Mouse (Mus musculus) lung, postnatal 0 days (tissue): Measurements from ENCODE around the gene Ttc39d. TPM values are rescaled to one million over a fixed set of nuclear protein-coding genes. Genes with fewer than 3 reads are reported as not detected.
"Not testable (repeated sequence)": the region's sequence is repeated elsewhere in the genome, so short reads cannot be mapped to it uniquely, and the experiment has no call there.

Experiments
- ATAC-seq: fragments of 200-750 bp; cut with Nextera tagmentation; 2 replicates; pipeline ENCODE4 v1.8.0; 2017; ENCODE audit warnings: moderate library complexity
- DNase-seq: peaks from one replicate; pipeline ENCODE4 v3.0.0-alpha.2; 2016; ENCODE audit warnings: low spot score
- H3K27ac ChIP-seq: fragments of 300-500 bp; sonication (generic); 2 replicates; pipeline ENCODE4 v1.5.1; 2014; ENCODE audit warnings: antibody characterized with exemption, mild to moderate bottlenecking, low read length, mixed read lengths
- H3K27me3 ChIP-seq: fragments of 300-500 bp; sonication (generic); replicated peaks from 2 replicates; pipeline ENCODE4 v1.6.1; 2014; ENCODE audit warnings: low read length, mixed read lengths; ENCODE audit not compliant: insufficient read depth
- H3K36me3 ChIP-seq: fragments of 300-500 bp; sonication (generic); 2 replicates; pipeline ENCODE4 v1.6.1; 2014; ENCODE audit warnings: low read length, mixed read lengths; ENCODE audit not compliant: insufficient read depth
- H3K4me1 ChIP-seq: fragments of 300-500 bp; sonication (generic); 2 replicates; pipeline ENCODE4 v1.6.1; 2014; ENCODE audit warnings: antibody characterized with exemption, low read depth, low read length, mixed read lengths; ENCODE audit not compliant: insufficient read depth
- H3K4me2 ChIP-seq: fragments of 300-500 bp; sonication (generic); replicated peaks from 2 replicates; pipeline ENCODE4 v1.6.1; 2014; ENCODE audit warnings: low read depth, mild to moderate bottlenecking, low read length, moderate library complexity, mixed read lengths
- H3K4me3 ChIP-seq: fragments of 300-500 bp; sonication (generic); 2 replicates; pipeline ENCODE4 v1.5.1; 2014; ENCODE audit warnings: low read depth, low read length
- H3K9ac ChIP-seq: fragments of 300-500 bp; sonication (generic); replicated peaks from 2 replicates; pipeline ENCODE4 v1.6.1; 2014; ENCODE audit warnings: low read depth, mild to moderate bottlenecking
- H3K9me3 ChIP-seq: fragments of 300-500 bp; sonication (generic); 2 replicates; pipeline ENCODE4 v1.6.1; 2016; ENCODE audit warnings: low read length, mixed read lengths
- CTCF ChIP-seq: IDR thresholded peaks from 2 replicates; pipeline ENCODE4 v1.5.1; 2016; ENCODE audit warnings: antibody characterized with exemption, mild to moderate bottlenecking
- EP300 ChIP-seq: IDR thresholded peaks from 2 replicates; pipeline ENCODE4 v1.6.1; 2016; ENCODE audit warnings: antibody characterized with exemption, mild to moderate bottlenecking, control low read depth
- WGBS: fragments of 180-500 bp; shearing (Covaris S2); extraction: QIAGEN DNeasy Blood & Tissue Kit; methylation state at CpG from one replicate; pipeline ENCODE4 v1.1.7; 2014; 5-methylcytosine and 5-hydroxymethylcytosine counted together
- polyA plus RNA-seq: library from polyadenylated mRNA; unstranded; fragments of >200 nt; fragmentation: Nextera tagmentation; extraction: Ambion mirVana; gene quantifications from 2 replicates; pipeline ENCODE4 v1.2.1, GENCODE M21; 2015

Gene Ttc39d
- polyA plus RNA-seq, 1 experiment from 2014 or later: 0.19 TPM

DNA sequence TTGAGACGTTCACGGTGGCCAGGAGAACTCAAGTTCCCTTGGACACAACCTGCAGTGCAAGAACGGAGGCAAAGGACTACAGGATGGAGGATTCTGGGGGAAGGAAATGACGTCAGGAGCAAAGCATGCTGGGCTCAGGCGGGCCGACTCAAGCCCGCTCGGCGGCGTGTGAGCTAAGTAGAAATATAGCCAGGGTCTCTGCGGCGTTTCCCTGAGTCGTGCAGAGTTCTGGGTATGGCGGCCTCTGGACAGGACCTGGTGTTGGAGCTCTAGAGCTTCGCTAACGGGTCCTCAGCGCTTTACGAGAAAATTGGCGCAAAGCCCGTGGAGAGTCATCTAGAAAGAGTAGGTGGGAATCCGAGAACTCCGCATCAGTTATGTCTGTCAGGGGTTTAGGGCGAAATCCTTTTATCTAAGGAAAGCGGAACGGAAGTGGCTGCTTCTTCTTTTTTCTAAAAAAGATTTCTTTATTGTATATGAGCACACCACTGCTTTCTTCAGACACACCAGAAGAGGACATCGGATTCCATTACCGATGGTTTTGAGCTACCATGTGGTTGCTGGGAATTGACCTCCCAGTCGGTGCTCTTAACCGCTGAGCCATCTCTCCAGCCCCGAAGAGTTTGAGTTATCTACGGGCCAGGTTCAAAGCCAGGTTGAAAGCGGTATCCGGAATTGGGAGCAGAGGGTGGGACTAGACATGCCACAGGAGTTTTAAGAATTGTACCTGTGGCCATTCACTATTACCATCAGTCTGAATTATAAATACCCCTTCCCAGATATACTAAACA, 17.3 kb downstream of the Ttc39d start, which contains the start of gene Gemin6:
Gene Gemin6 (plus strand): TSS at position 116 of the 791 bp plus-strand sequence.
- no peaks in the 10 kb centered on the region for H3K4me1 ChIP-seq
- no peaks in the 10 kb centered on the region for H3K27me3 ChIP-seq
- peak within 1 kb of the TSS; percentile 56 for H3K4me3 ChIP-seq
- TF ChIP-seq CTCF (no peak), EP300 (no peak)
- WGBS: under 1% methylated on average over 33 of the region's 33 CpGs
- ATAC-seq (peak; percentile 98), DNase-seq (peak; percentile 97)
- peak within 1 kb of the TSS; percentile 66 for H3K4me2 ChIP-seq
- H3K36me3 ChIP-seq: no peaks in the 10 kb centered on the region
- H3K9me3 ChIP-seq: no peaks in the 10 kb centered on the region
- H3K27ac ChIP-seq: peak within 1 kb of the TSS; percentile 77
- H3K9ac ChIP-seq: peak within 1 kb of the TSS; percentile 65

DNA sequence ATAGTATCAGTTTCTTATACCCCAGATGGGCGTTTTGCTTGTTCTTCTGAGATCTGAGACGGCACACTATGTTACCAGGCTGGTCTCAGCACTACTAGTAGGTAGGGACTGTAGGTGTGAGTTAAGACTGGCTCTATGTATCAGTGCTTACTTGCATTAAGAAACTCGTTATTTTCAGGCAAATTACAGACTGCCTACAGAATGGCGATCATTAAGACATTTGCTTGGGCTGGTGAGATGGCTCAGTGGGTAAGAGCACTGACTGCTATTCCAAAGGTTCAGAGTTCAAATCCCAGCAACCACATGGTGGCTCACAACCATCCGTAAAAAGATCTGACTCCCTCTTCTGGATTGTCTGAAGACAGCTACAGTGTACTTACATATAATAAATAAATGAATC, 17.9 kb downstream of the Ttc39d start:
- Histone ChIP-seq H3K4me3 (peak overlapping the region; percentile 56; the same call in 1 of the 2 replicates), H3K4me2 (peak overlapping the region; percentile 66)
- ATAC-seq, H3K9ac ChIP-seq, H3K27me3 ChIP-seq, H3K36me3 ChIP-seq, DNase-seq, H3K4me1 ChIP-seq, H3K9me3 ChIP-seq, H3K27ac ChIP-seq: not testable (repeated sequence)
- 37% methylated on average over 4 of the region's 5 CpGs for WGBS

GRCm38 (mm10) chr17:80229396-80229795, 22.1 kb downstream of the Ttc39d start:
- 59% methylated on average over 2 of the region's 2 CpGs for WGBS
- DNase-seq: no peak

GRCm38 (mm10) chr17:80233844-80234243, 26.6 kb downstream of the Ttc39d start:
- no peak for ATAC-seq
- Histone ChIP-seq H3K4me3 (no peak overlapping the region), H3K27me3 (no peaks in the 10 kb centered on the region), H3K4me1 (no peaks in the 10 kb centered on the region), H3K27ac (no peak overlapping the region), H3K9me3 (no peaks in the 10 kb centered on the region), H3K9ac (no peak overlapping the region), H3K36me3 (0 out of 2 replicates have a peak, but pooled peaks cover 4% of the 10 kb centered on the region), H3K4me2 (no peak overlapping the region)
- DNase-seq: no peak
- WGBS: 93% methylated on average over 5 of the region's 5 CpGs
- TF ChIP-seq EP300 (no peak), CTCF (no peak)

More at GRCm38 (mm10) chr17:80229396-80229795, 22.1 kb downstream of the Ttc39d start:
- Histone ChIP-seq H3K4me3 (no peak overlapping the region), H3K36me3 (no peaks in the 10 kb centered on the region), H3K27me3 (no peaks in the 10 kb centered on the region), H3K4me1 (no peaks in the 10 kb centered on the region), H3K9ac (no peak overlapping the region), H3K4me2 (no peak overlapping the region), H3K27ac (no peak overlapping the region), H3K9me3 (no peaks in the 10 kb centered on the region)
- TF ChIP-seq CTCF (no peak), EP300 (no peak)
- no peak for ATAC-seq

- Histone ChIP-seq H3K4me1 (no peaks in the 10 kb centered on the region), H3K36me3 (0 out of 2 replicates have a peak, but pooled peaks cover 6% of the 10 kb centered on the region), H3K27ac (no peak overlapping the region), H3K27me3 (no peaks in the 10 kb centered on the region), H3K9me3 (no peaks in the 10 kb centered on the region), H3K9ac (no peak overlapping the region), H3K4me2 (no peak overlapping the region), H3K4me3 (no peak overlapping the region)
- 64% methylated on average over 7 of the region's 7 CpGs for WGBS
- no peak for ATAC-seq
- no peak for DNase-seq
- TF ChIP-seq EP300 (no peak), CTCF (no peak)
These were observed 27.1 kb downstream of the Ttc39d start for GRCm38 (mm10) chr17:80234376-80234775.

DNA sequence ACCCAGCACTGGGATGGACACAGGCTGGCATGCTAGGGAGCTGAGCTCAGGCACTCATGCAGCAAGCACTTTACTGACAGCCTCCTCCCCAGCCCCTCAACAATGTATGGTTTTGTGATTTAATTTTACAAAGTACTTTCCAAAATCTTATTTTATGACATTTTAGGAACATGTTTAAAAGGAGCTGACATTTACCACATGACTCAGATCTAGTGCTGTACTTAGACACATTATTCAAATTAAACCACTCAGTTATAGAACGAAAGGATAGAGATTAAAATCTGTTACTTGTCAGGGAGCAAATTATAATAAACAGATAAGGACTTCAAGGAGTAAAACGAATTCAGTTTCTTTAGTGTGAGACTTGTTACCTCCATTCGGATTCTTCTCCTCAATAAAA, 28.2 kb downstream of the Ttc39d start:
- Histone ChIP-seq H3K27me3 (no peaks in the 10 kb centered on the region), H3K4me1 (no peaks in the 10 kb centered on the region), H3K4me2 (no peak overlapping the region), H3K36me3 (peaks cover 12% of the 10 kb centered on the region; the same call in 1 of the 2 replicates), H3K4me3 (no peak overlapping the region), H3K9me3 (no peaks in the 10 kb centered on the region), H3K27ac (no peak overlapping the region), H3K9ac (no peak overlapping the region)
- TF ChIP-seq CTCF: no peak
- no peak for TF ChIP-seq EP300
- ATAC-seq (no peak), DNase-seq (no peak)
- 81% methylated on average over 3 of the region's 3 CpGs for WGBS
